Mouse (Mus musculus): ENCODE results near the gene Scrt2.

Scrt2 gene

GRCm38 (mm10) chr2:152105318-152106224 is 24.2 kb downstream of the Scrt2 start, which contains the start of gene Srxn1:
Srxn1 (plus strand) TSS chr2:152105516.
- DNase-seq (ENCODE audit: low read depth, low spot score) = peak; percentile 89

DNA sequence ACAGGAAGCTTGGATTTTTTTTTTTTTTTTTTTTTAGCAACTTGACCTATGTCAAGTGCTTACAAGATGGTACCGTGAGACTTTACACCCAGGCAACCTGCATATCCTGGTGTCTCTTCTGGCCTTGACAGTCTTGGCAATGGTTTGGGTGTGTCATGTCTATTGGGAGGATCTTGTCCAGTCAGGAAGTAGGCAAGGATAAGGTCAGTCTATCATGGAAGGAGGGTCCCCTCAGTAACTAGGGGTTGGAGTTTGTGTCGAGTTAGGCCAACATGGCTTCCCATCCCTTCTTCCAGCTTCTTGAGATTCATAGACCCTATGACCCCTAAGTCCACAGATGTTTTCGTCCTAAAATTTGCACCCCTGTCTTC is 24.9 kb downstream of the Scrt2 start:
- DNase-seq (ENCODE audit: low read depth, low spot score) = no peak

DNA sequence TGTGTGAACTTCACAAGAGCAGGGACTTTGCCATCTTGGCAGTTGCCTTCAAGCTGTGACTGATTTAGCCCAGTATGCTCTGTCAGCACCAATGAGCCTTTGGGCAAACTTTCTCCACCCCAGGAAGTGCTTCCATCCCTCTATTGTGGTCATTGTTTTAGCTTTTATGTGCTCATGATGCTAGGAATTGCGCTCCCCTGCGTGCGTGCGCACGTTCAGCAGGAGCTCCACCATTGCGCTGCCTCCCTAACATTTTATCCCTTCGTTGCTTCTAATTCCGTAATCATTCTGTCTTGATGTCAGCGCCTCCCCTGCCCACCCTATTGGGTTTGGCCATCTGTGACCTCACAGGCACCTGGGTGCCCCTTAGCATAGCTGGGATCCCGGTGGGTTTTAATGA is 25.3 kb downstream of the Scrt2 start:
- peak; percentile 57 for DNase-seq (ENCODE audit: low read depth, low spot score)

DNA sequence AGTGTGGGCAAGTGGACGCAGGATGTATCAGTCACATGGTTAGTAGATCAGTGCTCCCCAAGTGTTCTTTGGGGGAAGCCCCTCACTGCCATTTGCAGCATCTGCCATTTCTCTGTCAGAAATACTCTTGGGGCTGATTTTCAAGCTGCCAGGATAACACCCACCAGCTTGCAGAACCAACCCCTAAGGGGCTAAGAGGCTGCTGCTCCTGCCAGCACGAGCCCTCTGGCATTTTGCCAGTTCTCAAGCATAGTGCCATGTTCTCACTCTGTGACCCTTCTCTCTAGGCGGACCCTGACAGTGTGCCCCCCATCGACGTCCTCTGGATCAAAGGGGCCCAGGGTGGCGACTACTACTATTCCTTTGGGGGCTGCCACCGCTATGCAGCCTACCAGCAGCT is 27.4 kb downstream of the Scrt2 start:
- DNase-seq (ENCODE audit: low read depth, low spot score) = no peak

DNA sequence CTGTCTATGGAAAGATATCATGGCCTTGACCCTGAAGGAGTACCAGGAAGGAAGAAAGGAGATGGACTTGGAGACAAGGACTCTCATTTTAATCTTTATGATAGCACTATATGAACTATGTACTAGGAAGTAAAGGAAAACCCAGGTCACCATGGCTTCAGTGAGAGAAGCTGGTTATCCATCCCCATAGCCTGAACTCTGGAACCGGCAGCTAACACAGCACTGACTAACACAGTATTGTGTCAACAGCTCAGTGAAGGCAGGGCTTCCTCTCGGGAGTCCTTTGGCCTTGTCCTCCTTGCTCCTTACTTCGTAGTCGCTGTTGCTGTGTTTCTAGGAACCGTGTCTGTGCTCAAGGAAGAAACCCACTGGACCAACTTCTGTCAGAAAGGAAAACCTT is 28.1 kb downstream of the Scrt2 start:
- DNase-seq (ENCODE audit: low read depth, low spot score) = no peak

- no peak for DNase-seq (ENCODE audit: low read depth, low spot score)
These were observed 30.0 kb downstream of the Scrt2 start for GRCm38 (mm10) chr2:152111311-152111710.

DNA sequence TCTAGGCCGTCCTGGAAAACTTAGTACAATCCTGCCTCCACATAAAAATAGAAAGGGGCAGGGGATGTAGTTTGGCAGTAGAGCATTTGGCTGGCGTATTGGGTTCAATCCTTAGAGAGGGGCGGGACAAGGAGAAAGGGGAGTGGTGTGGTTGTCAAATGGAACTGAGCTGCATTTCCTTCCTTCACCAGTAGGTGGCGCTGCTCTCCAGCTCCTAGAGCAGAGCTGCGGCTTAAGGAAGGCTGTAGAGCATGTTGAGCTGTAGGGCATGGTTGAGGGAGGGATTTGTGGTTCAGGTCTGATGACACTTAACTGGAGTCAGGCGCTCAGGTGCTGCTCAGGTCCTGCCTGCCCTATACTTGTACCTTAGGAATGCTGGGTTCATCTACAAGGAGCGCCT is 30.6 kb downstream of the Scrt2 start:
- DNase-seq (ENCODE audit: low read depth, low spot score) = peak; percentile 96

DNA sequence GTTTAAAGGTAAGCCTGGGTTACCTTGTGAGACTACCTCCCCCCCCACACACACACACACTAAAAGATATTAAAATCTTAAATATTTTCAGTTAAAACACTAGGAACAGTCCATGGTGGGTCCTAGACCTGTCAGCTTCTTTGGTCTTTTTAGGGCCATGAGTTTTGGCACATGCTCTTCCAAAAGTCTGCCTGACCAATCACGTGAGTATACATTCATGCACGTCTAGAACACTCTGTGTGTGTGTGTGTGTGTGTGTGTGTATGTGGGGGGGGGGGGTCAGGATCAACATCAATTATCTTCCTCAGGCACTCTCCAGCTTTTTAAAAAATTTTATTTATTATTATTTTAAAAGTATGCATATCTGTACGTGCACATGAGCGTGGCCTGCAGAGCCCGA is 31.2 kb downstream of the Scrt2 start:
- no peak for DNase-seq (ENCODE audit: low read depth, low spot score)

DNA sequence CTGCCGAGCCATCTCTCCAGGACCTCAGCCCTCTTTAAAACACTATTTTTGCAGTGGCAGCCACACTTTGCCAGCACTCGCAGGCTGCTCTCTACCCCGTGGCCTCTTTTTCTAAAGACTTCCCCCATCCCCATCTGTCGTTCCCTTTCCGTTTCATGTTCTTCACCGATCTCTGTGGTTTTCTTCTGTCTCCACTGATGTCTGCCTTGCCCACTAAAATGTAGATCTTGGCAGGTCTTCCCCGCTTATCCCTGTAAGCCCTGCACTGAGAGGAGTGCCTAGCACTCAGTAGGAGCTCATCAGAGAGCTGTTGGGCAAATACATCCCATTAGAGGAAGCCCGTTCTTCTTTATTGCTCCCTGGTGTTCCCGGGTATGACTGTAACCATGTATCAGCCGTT is 31.6 kb downstream of the Scrt2 start:
- no peak for DNase-seq (ENCODE audit: low read depth, low spot score)

DNA sequence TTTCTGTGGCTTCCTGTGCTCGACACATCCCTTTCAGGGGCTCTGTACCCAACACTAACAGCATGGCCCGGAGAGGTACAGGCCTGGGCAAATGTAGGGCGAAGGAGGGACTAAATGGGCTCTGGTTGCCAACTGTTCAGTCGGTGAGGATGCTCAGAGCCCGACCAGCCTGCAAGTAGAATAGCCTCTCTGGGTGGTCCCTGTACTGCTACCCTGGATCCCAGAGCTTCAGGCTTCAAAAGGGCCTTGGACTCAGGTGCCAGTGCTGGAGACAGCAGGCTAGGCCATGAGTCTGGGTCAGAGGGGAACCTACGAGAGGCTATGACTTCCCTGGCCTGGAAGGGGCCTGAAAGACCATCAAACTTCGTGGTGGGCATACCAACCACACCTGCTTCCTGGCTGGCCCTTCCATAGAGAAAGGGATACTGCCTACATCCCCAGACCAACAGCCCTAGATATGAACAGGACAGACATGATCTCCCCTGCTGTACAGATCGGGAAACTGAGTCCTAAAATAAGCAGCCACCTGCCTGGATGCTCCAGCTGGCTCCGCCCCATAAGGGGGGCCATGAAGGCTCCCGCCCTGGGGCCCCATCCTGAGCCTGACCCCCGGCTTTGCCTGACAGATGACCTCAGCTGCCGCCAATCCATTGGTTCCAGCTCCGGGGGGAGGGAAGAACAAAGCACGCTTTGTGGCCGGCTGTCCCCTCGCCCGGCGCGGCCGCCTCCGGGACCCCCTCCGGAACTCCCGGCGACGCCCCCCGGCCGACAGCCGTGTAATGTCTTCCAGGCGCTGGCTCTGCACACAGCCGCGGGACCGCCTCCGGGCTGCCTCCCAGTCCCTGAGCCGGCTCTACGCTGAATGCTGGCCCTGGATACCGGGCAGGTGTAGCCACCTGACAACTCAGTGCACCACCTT is 33.0 kb downstream of the Scrt2 start:
- no peak for DNase-seq (ENCODE audit: low read depth, low spot score)

DNA sequence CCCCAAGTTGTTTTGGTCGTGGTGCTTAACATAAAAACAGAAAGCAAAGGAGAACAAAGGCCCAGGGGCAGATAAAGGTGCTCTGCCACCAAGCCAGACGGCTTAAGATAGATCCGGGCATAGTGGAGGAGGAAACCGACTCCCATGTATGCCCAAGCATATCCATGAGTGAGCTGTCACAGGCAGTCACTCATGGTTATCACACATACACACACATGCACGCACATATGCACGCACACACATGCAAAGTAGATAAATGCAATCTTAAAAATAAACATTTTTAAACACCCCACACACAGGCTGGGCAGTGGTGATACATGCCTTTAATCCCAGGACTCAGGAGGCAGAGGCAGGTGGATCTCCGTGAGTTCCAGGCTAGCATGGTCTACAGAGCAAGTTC is 36.4 kb downstream of the Scrt2 start:
- DNase-seq (ENCODE audit: low read depth, low spot score) = no peak

GRCm38 (mm10) chr2:152119228-152119865 is 38.0 kb downstream of the Scrt2 start:
- no peak for DNase-seq (ENCODE audit: low read depth, low spot score)

DNA sequence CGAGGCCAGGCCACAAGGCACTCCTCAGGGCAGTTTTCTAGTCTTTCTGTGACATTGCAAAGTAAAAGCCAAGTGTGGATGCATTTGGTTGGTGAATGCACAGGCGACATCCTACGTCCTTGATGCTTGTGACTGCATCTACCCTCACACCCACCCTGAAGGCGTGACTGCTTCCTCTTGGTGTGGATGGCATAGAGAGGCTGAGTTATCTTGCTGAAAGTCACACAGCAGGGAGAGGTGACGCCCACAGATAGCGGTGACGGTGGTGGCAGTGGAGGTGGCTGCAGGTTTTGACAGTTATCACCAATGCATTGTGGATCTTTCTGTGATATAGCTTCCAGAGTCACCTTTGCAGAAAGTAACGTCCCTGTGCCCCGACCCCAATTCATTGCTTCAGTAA is 41.6 kb downstream of the Scrt2 start:
- DNase-seq (ENCODE audit: low read depth, low spot score) = no peak

DNA sequence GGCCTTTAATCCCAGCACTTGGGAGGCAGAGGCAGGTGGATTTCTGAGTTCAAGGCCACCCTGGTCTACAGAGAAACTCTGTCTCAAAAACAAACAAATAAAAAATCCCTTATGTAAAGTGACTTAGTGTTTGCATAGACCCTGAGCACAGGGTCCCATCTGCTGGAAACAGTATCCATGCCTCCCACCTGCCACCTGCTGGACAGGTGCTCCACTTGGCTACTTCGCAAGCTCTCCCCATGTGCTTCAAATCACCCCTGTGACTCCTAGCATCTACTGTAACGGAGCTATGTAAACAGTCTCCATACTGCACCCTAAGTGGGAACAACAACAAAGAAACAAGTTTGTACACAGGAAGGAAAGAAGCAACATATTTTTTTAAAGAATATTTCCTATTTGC is 47.3 kb downstream of the Scrt2 start:
- no peak for DNase-seq (ENCODE audit: low read depth, low spot score)

- no peak for DNase-seq (ENCODE audit: low read depth, low spot score)
These were observed 48.4 kb downstream of the Scrt2 start for GRCm38 (mm10) chr2:152129778-152130177.

- no peak for DNase-seq (ENCODE audit: low read depth, low spot score)
These were observed 50.7 kb downstream of the Scrt2 start for GRCm38 (mm10) chr2:152132016-152132415.

GRCm38 (mm10) chr2:152132691-152133090 is 51.4 kb downstream of the Scrt2 start:
- DNase-seq (ENCODE audit: low read depth, low spot score) = no peak

DNA sequence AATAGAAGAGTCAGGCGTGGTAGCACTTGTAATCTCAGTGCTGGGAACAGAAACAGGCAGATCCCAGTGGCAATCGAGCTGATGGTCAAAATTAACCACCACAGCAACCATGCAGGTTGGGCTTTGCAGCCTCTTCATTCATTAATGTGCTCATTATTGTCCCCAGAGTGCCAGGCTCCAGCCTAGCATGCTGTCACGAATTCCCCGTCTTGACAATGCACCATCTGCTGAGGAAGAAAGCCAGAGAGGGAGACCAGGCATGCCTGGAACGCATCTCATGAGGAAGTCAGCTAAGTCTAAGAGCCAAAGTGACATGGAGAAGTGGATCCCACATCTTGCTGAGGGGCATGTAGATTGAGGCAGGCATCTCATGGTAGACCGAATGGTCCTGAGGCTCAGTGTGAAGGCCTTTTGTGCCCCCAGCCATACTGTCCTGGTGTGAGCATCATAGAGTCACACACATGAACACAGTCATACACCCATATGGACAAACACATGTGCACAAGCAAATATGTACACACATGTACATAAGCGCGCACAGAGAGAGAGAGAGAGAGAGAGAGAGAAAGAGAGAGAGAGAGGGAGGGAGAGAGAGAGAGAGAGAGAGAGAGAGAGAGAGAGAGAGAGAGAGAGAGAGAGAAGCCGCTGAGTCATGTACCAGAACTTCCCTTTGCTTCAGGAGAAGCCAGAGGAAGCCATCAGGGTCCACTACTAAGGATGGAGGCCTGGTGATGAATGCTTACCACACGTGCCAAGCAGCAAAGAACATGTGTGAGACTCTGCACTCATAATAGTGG is 58.1 kb downstream of the Scrt2 start:
- no peak for DNase-seq (ENCODE audit: low read depth, low spot score)

DNA sequence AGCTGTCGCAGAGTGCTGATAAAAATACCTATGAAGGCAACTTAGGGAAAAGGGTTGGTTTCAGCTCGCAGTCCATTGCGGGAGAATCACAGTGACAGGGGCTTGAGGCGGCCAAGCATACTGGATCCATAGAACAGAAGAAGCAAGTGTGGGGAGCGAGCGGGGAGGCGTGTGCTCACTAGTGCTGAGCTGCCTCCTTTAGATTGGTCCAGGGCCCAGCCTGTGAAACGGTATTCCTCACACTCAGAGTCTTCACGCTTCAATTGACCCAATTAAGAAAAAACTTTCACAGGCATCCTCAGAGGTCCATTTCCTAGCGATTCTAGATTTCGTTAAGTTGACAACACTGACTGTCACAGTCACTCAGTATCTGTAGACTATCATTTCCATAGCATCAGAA is 59.6 kb downstream of the Scrt2 start:
- no peak for DNase-seq (ENCODE audit: low read depth, low spot score)

DNA sequence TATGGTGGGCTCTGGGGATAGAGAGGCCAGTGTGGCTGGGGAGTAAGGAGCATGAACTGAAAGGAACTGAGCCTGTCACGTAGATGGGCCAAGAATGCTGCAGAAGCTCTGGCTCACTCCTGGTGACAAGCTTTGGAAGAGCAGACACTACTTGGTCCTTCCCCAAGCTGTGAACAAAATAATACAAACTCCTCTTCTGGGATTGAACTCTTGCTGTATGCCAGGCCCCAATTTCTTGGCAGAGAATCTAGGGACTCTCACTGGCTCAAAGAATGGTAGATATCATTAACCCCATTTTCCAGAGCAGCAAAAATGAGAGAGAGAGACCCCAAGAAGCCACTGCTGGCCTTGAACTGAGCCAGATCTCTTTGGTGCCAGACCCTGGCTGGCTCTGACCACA is 60.2 kb downstream of the Scrt2 start:
- no peak for DNase-seq (ENCODE audit: low read depth, low spot score)

DNA sequence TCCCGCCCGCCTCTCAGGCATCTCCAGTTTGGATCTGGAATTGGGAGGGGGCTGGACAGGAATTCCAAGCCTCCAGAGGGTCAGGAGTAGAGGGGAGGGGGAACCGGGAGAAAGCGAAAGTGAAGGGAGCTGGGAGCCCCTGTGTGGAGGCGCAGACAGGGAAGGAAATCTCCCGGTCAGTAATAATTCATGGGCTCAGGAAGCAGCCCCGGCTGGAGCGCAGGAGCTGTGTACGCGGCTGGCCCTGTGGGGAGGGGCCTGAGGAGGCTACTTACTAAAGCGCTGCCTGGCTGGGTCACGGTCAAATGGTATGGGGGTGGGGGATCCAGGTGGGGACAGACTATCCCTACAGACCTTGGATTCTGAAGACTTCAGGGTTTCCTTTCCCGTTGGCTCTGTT is 60.7 kb downstream of the Scrt2 start:
- DNase-seq (ENCODE audit: low read depth, low spot score) = peak; percentile 81
